Mouse (Mus musculus): ENCODE data around the gene Vmn2r106. TPM values are rescaled to one million over a fixed set of nuclear protein-coding genes. Genes with fewer than 3 reads are reported as not detected.

The Vmn2r106 gene
- polyA plus RNA-seq (2014; fragmentation: Nextera tagmentation; extraction: Ambion mirVana) = not detected in 2 replicates

DNA sequence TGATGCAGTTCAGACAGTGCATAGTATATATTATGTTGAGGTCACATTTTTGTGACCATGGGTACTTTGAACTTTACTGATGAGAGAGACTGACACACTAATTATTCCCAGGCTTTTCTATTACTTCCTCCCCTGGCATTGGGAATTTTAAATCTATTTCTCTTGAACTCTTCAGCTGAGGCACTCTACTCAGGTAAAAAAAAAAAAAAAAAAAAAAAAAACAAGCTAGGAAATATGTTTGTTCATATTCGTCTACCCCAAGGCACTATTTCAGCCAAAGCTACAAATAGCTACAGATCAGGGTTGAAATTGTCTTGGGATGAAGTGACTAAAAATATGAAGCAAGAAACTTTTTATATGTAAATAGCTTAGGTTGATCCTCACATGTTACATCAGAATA, at the start of gene Vmn2r106:
Gene Vmn2r106, minus strand, starts transcription at position 101 of the 400 bp plus-strand sequence.
- Histone ChIP-seq H3K9me3 (replicated peaks; ENCODE audit: control insufficient read depth, low read length) (no peaks in the 10 kb centered on the region), H3K27ac (ENCODE audit: low read depth, low read length) (no peak within 1 kb of the TSS), H3K4me1 (ENCODE audit: control insufficient read depth, insufficient read depth, low read length) (no peaks in the 10 kb centered on the region), H3K36me3 (ENCODE audit: control insufficient read depth, insufficient read depth, low read length) (no peaks in the 10 kb centered on the region), H3K4me3 (ENCODE audit: low read depth, low read length) (no peak within 1 kb of the TSS), H3K9ac (ENCODE audit: low read depth, low read length) (no peak within 1 kb of the TSS), H3K4me2 (no peak within 1 kb of the TSS), H3K27me3 (ENCODE audit: control insufficient read depth, insufficient read depth, low read length) (no peaks in the 10 kb centered on the region)
- WGBS (ENCODE audit: insufficient replicate concordance) = 82% methylated on average over 1 of the region's 1 CpGs
- no peak for ATAC-seq (replicated peaks; ENCODE audit: insufficient number of reproducible peaks, low FRiP score, low TSS enrichment)

DNA sequence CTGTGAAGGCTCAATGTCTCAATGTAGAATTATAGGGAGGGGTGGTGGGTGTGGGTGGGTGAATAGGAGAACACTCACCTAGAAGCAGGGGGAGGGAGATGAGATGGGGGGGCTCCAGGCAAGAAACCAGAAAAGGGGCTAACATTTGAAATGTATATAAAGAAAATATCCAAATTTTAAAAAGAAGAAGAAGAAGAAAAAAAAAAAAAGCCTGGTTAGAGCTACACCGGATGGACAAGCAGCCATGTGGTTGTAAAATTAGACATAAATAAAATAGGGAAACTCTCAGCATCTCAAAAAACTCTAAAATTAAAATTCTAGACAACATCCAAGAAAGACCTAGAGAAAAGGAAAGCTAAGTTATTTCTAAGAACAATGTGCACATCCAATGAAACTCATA, 20.4 kb upstream of the Vmn2r106 start:
- Histone ChIP-seq H3K4me2 (no peak overlapping the region), H3K4me1 (ENCODE audit: control insufficient read depth, insufficient read depth, low read length) (no peaks in the 10 kb centered on the region), H3K9ac (ENCODE audit: low read depth, low read length) (no peak overlapping the region), H3K27me3 (ENCODE audit: control insufficient read depth, insufficient read depth, low read length) (no peaks in the 10 kb centered on the region), H3K4me3 (ENCODE audit: low read depth, low read length) (no peak overlapping the region), H3K27ac (ENCODE audit: low read depth, low read length) (no peak overlapping the region), H3K36me3 (ENCODE audit: control insufficient read depth, insufficient read depth, low read length) (no peaks in the 10 kb centered on the region), H3K9me3 (replicated peaks; ENCODE audit: control insufficient read depth, low read length) (no peaks in the 10 kb centered on the region)
- no peak for ATAC-seq (replicated peaks; ENCODE audit: insufficient number of reproducible peaks, low FRiP score, low TSS enrichment)
- WGBS (ENCODE audit: insufficient replicate concordance) = 90% methylated on average over 1 of the region's 1 CpGs

DNA sequence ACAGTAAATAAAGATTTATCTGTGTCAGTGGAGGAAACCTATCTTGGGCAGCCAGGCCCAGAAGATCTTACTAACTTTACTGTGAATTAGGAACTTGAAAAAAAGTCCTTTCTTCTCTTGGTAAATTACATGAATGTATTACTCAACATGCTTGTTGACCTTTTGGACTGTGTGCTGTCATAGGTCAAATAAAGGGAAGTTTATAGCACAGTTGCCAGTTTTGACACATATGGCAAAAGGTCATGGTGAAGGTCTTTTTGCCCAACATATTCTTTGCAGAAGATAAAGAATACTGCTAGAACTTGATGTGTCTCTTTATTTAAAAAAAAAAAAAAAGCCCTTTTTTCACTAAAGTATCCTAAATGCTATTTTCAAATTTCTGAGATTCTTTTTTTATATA, 1.6 kb upstream of the Vmn2r106 start:
- Histone ChIP-seq H3K4me3 (ENCODE audit: low read depth, low read length) (no peak overlapping the region), H3K27ac (ENCODE audit: low read depth, low read length) (no peak overlapping the region), H3K9ac (ENCODE audit: low read depth, low read length) (no peak overlapping the region), H3K4me1 (ENCODE audit: control insufficient read depth, insufficient read depth, low read length) (no peaks in the 10 kb centered on the region), H3K9me3 (replicated peaks; ENCODE audit: control insufficient read depth, low read length) (no peaks in the 10 kb centered on the region), H3K27me3 (ENCODE audit: control insufficient read depth, insufficient read depth, low read length) (no peaks in the 10 kb centered on the region), H3K36me3 (ENCODE audit: control insufficient read depth, insufficient read depth, low read length) (no peaks in the 10 kb centered on the region), H3K4me2 (no peak overlapping the region)
- no peak for ATAC-seq (replicated peaks; ENCODE audit: insufficient number of reproducible peaks, low FRiP score, low TSS enrichment)

DNA sequence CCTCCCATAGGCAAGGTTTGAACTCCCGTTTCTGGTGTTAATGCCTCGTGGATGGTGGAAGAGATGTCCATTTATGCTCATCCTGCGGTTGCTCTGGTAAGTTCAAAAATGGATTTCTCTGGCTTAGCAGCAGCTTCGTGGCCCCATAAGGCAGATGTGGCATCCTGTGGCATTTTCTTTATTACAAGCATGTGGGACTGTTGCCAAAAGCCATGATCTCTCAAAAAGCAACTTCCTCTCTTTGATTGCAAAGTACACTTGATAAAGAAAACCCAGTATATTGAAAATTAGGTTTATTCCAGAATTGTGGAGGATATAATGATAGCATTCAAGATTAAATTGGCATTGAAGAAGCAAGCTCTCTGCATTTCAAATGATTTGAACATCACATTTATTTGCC, 29.8 kb downstream of the Vmn2r106 start:
- Histone ChIP-seq H3K27ac (ENCODE audit: low read depth, low read length) (no peak overlapping the region), H3K9ac (ENCODE audit: low read depth, low read length) (no peak overlapping the region), H3K36me3 (ENCODE audit: control insufficient read depth, insufficient read depth, low read length) (no peaks in the 10 kb centered on the region), H3K4me3 (ENCODE audit: low read depth, low read length) (no peak overlapping the region), H3K4me1 (ENCODE audit: control insufficient read depth, insufficient read depth, low read length) (no peaks in the 10 kb centered on the region), H3K4me2 (no peak overlapping the region), H3K27me3 (ENCODE audit: control insufficient read depth, insufficient read depth, low read length) (no peaks in the 10 kb centered on the region), H3K9me3 (replicated peaks; ENCODE audit: control insufficient read depth, low read length) (0 out of 2 replicates have a peak, but pooled peaks cover 2% of the 10 kb centered on the region)
- ATAC-seq (replicated peaks; ENCODE audit: insufficient number of reproducible peaks, low FRiP score, low TSS enrichment) = no peak
- whole genome bisulfite sequencing (ENCODE audit: insufficient replicate concordance) = 59% methylated on average over 4 of the region's 4 CpGs

DNA sequence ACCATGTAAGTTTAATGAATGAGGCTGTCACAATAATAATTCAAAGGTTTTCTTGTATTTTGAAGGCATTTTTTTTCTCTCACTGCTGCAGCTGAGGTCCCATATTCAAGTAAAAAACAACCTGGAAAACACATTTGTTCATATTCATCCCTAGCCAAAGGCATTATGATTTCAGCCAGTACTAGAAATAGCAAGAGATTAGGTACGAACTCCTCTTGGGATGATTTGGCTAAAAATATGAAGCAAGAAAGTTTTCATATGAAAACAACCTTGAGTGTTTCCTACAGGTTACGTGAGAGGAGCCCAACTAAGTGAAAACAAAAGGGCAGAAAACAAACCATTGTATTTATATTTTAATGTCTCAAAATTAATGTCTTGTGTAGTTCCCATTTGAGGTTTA, 50.4 kb downstream of the Vmn2r106 start, which contains the start of gene Vmn2r105:
Gene Vmn2r105, minus strand, starts transcription at position 101 of the 400 bp plus-strand sequence.
- no peak for ATAC-seq (replicated peaks; ENCODE audit: insufficient number of reproducible peaks, low FRiP score, low TSS enrichment)
- H3K4me1 ChIP-seq (ENCODE audit: control insufficient read depth, insufficient read depth, low read length) = no peaks in the 10 kb centered on the region
- no peak within 1 kb of the TSS for H3K4me2 ChIP-seq
- H3K27me3 ChIP-seq (ENCODE audit: control insufficient read depth, insufficient read depth, low read length) = no peaks in the 10 kb centered on the region
- H3K27ac ChIP-seq (ENCODE audit: low read depth, low read length) = no peak within 1 kb of the TSS
- no peaks in the 10 kb centered on the region for H3K9me3 ChIP-seq (replicated peaks; ENCODE audit: control insufficient read depth, low read length)
- no peak within 1 kb of the TSS for H3K9ac ChIP-seq (ENCODE audit: low read depth, low read length)
- H3K4me3 ChIP-seq (ENCODE audit: low read depth, low read length) = no peak within 1 kb of the TSS
- no peaks in the 10 kb centered on the region for H3K36me3 ChIP-seq (ENCODE audit: control insufficient read depth, insufficient read depth, low read length)
- WGBS (ENCODE audit: insufficient replicate concordance) = 68% methylated on average over 2 of the region's 2 CpGs

Other genes with a start within 250 kb of the Vmn2r106 start
- not detected in 2 replicates for gene Vmn2r104, start 237.2 kb downstream of the Vmn2r106 start, polyA plus RNA-seq (2014; fragmentation: Nextera tagmentation; extraction: Ambion mirVana)
- not detected in 2 replicates for gene Fpr-rs7, start 171.3 kb downstream of the Vmn2r106 start, polyA plus RNA-seq (2014; fragmentation: Nextera tagmentation; extraction: Ambion mirVana)
- gene Fpr-rs6, start 102.5 kb downstream of the Vmn2r106 start, polyA plus RNA-seq (2014; fragmentation: Nextera tagmentation; extraction: Ambion mirVana) = not detected in 2 replicates
- gene Vmn2r105, start 50.5 kb downstream of the Vmn2r106 start, polyA plus RNA-seq (2014; fragmentation: Nextera tagmentation; extraction: Ambion mirVana) = not detected in 2 replicates
- not detected in 2 replicates for gene Vmn2r107, start 59.7 kb upstream of the Vmn2r106 start, polyA plus RNA-seq (2014; fragmentation: Nextera tagmentation; extraction: Ambion mirVana)
- gene Vmn1r224, start 128.6 kb upstream of the Vmn2r106 start, polyA plus RNA-seq (2014; fragmentation: Nextera tagmentation; extraction: Ambion mirVana) = not detected in 2 replicates
- gene Vmn2r108, start 195.8 kb upstream of the Vmn2r106 start, polyA plus RNA-seq (2014; fragmentation: Nextera tagmentation; extraction: Ambion mirVana) = not detected in 2 replicates
- not detected in 2 replicates for gene Vmn1r225, start 212.6 kb upstream of the Vmn2r106 start, polyA plus RNA-seq (2014; fragmentation: Nextera tagmentation; extraction: Ambion mirVana)

Data from heart, embryonic 11.5 days (tissue).